Mouse (Mus musculus) liver, adult 2 months (tissue): ENCODE measurements around the gene Igf1r. TPM values are rescaled to one million over a fixed set of nuclear protein-coding genes. Genes with fewer than 3 reads are reported as not detected.
"Not testable (repeated sequence)": the region's sequence is repeated elsewhere in the genome, so short reads cannot be mapped to it uniquely, and the experiment has no call there.

Source experiments
- DNase-seq: peaks from one replicate; pipeline ENCODE4 v3.0.0-alpha.2; 2011; ENCODE audit warnings: low read depth, low spot score; ENCODE audit errors: extremely low read depth
- H3K27ac ChIP-seq: fragments of 200-500 bp; replicated peaks from 2 replicates; pipeline ENCODE4 v1.5.1; 2012; ENCODE audit warnings: low read depth, mild to moderate bottlenecking, control low read depth, inconsistent platforms, low read length; ENCODE audit not compliant: insufficient read depth
- H3K27me3 ChIP-seq: fragments of 200-500 bp; 2 replicates; pipeline ENCODE4 v1.6.1; 2012; ENCODE audit warnings: mild to moderate bottlenecking, moderate library complexity, low read length, inconsistent platforms; ENCODE audit not compliant: control insufficient read depth, insufficient read depth
- H3K36me3 ChIP-seq: fragments of 200-500 bp; 2 replicates; pipeline ENCODE4 v1.6.1; 2012; ENCODE audit warnings: low read length, inconsistent platforms; ENCODE audit not compliant: control insufficient read depth, insufficient read depth
- H3K4me1 ChIP-seq: fragments of 200-500 bp; 2 replicates; pipeline ENCODE4 v1.6.1; 2011; ENCODE audit warnings: low read length; ENCODE audit not compliant: control insufficient read depth, insufficient read depth
- H3K4me3 ChIP-seq: fragments of 200-500 bp; 2 replicates; pipeline ENCODE4 v1.5.1; 2011; ENCODE audit warnings: low read depth, mild to moderate bottlenecking, control low read depth, low read length, moderate library complexity; ENCODE audit not compliant: insufficient read depth
- H3K79me2 ChIP-seq: fragments of 200-500 bp; 2 replicates; pipeline ENCODE4 v1.6.1; 2012; ENCODE audit warnings: inconsistent platforms, mild to moderate bottlenecking, low read length, moderate library complexity; ENCODE audit not compliant: control insufficient read depth, insufficient read depth
- H3K9ac ChIP-seq: fragments of 200-500 bp; 2 replicates; pipeline ENCODE4 v1.6.1; 2012; ENCODE audit warnings: low read depth, mild to moderate bottlenecking, control low read depth, inconsistent platforms, low read length
- CTCF ChIP-seq: fragments of 200-500 bp; IDR thresholded peaks from 2 replicates; pipeline ENCODE4 v1.5.1; 2011; ENCODE audit warnings: low read depth, low read length, control low read depth
- POLR2A ChIP-seq: fragments of 200-500 bp; IDR thresholded peaks from 2 replicates; pipeline ENCODE4 v1.6.1; 2011; ENCODE audit warnings: low read length, control low read depth; ENCODE audit not compliant: insufficient read depth; ENCODE audit errors: extremely low read depth
- WGBS: fragments of 180-500 bp; shearing (Covaris S2); methylation state at CpG from one replicate; pipeline ENCODE4 v1.1.7; 2018; 5-methylcytosine and 5-hydroxymethylcytosine counted together
- polyA plus RNA-seq: library from polyadenylated mRNA; depleted of rRNA; stranded (reverse); fragments of >200 nt; gene quantifications from 2 replicates; pipeline ENCODE4 v1.2.3, GENCODE M21; 2012; rRNA removed
- total RNA-seq: library from RNA; depleted of rRNA; stranded (reverse); fragments of >200 nt; gene quantifications from 2 replicates; pipeline ENCODE4 v1.2.3, GENCODE M21; 2014; rRNA removed

Gene Igf1r
- total and polyA plus RNA-seq, 2 experiments: 0.50 to 1.2 TPM

DNA sequence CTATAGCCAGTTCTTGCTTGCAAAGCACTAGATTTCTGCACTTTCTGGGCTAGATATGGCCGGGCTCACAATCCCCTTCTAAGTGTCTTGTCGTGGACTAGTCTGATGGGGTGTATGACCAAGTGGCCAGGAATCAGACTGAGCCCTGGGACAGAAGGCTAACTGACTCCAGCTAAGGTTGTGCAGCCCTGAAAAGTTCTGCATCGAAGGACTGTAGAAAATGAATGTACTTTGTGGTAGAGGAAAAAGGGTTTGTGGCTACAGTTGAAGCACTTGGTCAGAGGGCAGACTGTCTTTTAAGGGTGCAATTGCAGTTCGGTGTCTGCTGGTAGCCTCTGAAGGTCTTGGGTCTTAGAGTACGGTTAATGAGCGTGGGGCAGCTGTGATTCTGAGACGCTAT, 326.9 kb downstream of the Igf1r start:
- H3K79me2 ChIP-seq: peaks cover 24% of the 10 kb centered on the region; the same call in 1 of the 2 replicates

DNA sequence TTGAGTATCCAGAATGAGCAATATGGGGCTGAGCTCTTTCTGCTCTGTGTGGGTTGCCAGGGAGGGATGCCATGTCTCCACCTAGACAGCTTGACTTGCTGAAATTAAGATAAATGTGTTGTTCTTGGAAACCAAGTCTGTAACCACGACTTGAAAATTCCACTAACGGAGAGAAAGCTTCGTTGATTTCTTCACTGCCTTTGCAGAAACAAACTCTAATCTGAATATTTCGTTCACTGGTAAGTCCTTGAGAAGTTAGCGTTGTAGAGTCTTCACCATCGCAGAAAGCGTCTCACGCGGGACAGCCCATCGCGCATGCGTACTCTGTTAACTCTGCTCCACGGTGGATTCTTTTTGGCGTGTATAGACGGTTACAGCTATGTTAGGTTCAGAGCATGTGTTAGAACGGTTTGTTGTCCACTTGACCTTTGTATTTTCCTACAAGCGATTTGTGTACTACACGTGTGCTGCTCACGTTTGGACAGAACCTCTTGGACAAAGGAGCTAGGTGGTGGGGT, 327.8 kb downstream of the Igf1r start:
- no peaks in the 10 kb centered on the region for H3K36me3 ChIP-seq
- H3K9ac ChIP-seq: no peak overlapping the region
- H3K27me3 ChIP-seq: no peaks in the 10 kb centered on the region
- H3K4me1 ChIP-seq: peaks cover 43% of the 10 kb centered on the region
- peak; percentile 88 for DNase-seq
- 70% methylated on average over 19 of the region's 19 CpGs for WGBS
- peak overlapping the region; percentile 95 for H3K27ac ChIP-seq
- TF ChIP-seq POLR2A: no peak
- no peak for TF ChIP-seq CTCF
- H3K4me3 ChIP-seq: no peak overlapping the region
- H3K79me2 ChIP-seq: peaks cover 24% of the 10 kb centered on the region; the same call in 1 of the 2 replicates

More for the DNA sequence above, 326.9 kb downstream of the Igf1r start:
- Histone ChIP-seq H3K27ac (peak overlapping the region; percentile 95), H3K36me3 (no peaks in the 10 kb centered on the region), H3K4me1 (peaks cover 34% of the 10 kb centered on the region), H3K27me3 (no peaks in the 10 kb centered on the region), H3K9ac (peak overlapping the region; percentile 67), H3K4me3 (no peak overlapping the region; the same call in 1 of the 2 replicates)
- 73% methylated on average over 7 of the region's 7 CpGs for WGBS
- TF ChIP-seq CTCF: no peak
- TF ChIP-seq POLR2A: no peak
- DNase-seq: no peak

- TF ChIP-seq POLR2A (no peak), CTCF (no peak)
- no peaks in the 10 kb centered on the region for H3K36me3 ChIP-seq
- peak overlapping the region; percentile 31 for H3K27ac ChIP-seq
- 47% methylated on average over 5 of the region's 5 CpGs for WGBS
- H3K27me3 ChIP-seq: no peaks in the 10 kb centered on the region
- no peak overlapping the region for H3K9ac ChIP-seq
- no peak overlapping the region for H3K4me3 ChIP-seq
- H3K4me1 ChIP-seq: peaks cover 48% of the 10 kb centered on the region
- DNase-seq: peak; percentile 46
- peaks cover 24% of the 10 kb centered on the region; the same call in 1 of the 2 replicates for H3K79me2 ChIP-seq
These were observed 328.7 kb downstream of the Igf1r start for GRCm38 (mm10) chr7:68281341-68281740.

DNA sequence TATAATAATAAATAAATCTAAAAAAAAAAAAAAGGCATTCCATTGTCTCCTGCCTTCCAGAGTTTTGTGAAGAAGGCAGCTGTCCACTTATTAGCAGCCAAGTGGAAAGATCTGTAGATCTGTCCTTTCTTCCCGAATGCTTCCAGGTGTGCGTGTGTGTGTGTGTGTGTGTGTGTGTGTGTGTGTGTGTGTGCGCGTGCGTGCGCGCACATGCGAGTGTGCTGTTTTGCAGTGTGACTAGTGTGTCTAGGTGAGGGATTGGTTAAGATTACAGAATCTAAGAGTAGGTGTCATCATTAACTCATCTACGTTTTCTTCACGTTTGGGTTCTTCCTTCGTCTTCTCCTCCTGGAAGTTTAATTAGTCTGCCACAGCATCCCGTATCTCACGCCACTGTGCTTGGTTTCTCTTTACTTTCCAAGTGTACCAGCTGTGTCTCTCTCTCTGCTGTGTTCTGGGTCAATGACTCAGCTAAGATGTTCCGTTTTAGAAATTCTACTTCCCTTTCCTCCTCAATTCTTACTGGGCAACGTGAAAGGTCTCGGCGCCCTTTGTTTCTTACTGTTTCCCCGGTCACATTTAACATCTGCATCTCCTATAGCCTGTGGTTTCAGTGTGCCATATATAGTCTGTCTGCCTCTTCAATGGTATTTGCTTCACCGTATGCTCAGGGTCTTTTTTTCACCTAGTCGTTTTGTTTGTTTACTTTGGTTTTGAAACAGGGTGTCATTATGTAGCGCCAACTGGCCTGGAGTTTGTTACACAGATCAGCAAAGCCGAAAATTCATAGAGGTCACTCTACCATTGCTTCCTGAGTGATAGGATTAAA, 329.9 kb downstream of the Igf1r start:
- WGBS: 39% methylated on average over 22 of the region's 22 CpGs
- Histone ChIP-seq H3K27me3 (no peaks in the 10 kb centered on the region), H3K27ac (peak overlapping the region; percentile 91), H3K9ac (peak overlapping the region; percentile 67), H3K79me2 (peaks cover 29% of the 10 kb centered on the region; the same call in 1 of the 2 replicates), H3K36me3 (0 out of 2 replicates have a peak, but pooled peaks cover 2% of the 10 kb centered on the region), H3K4me3 (peak overlapping the region; percentile 13), H3K4me1 (peaks cover 53% of the 10 kb centered on the region)
- DNase-seq: peak; percentile 93
- TF ChIP-seq POLR2A (no peak), CTCF (no peak)

DNA sequence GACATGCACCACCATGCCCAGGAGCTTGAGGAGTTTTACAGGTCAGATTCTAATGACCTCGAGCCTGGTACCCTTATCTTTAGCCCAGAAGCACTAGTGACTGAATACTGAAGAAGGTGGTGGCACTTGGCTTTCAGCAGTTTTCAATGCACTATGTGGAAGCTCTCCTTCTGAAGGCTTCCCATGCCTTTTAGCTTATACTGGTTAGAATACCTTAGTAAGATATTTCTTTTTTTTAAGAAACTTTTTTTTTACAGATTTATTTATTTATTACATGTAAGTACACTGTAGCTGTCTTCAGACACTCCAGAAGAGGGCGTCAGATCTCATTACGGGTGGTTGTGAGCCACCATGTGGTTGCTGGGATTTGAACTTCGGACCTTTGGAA, 330.5 kb downstream of the Igf1r start:
- H3K27me3 ChIP-seq, H3K4me3 ChIP-seq, H3K36me3 ChIP-seq, DNase-seq: not testable (repeated sequence)
- Histone ChIP-seq H3K9ac (peak overlapping the region; percentile 53), H3K79me2 (peaks cover 29% of the 10 kb centered on the region; the same call in 1 of the 2 replicates), H3K4me1 (peaks cover 53% of the 10 kb centered on the region), H3K27ac (peak overlapping the region; percentile 91)
- 36% methylated on average over 4 of the region's 4 CpGs for WGBS

Other genes with a start within 250 kb of the Igf1r start
- gene Synm, start 193.1 kb upstream of the Igf1r start, total RNA-seq: 0.37 and 0.40 TPM in 2 replicates
- gene Synm, start 193.1 kb upstream of the Igf1r start, polyA plus RNA-seq: 0.07 and 0.12 TPM in 2 replicates